Mouse (Mus musculus) limb, embryonic 10.5 days (tissue): ENCODE results near the gene Fibp. TPM values are rescaled to one million over a fixed set of nuclear protein-coding genes. Genes with fewer than 3 reads are reported as not detected.

Experiments
- DNase-seq: peaks from one replicate; pipeline ENCODE4 v3.0.0-alpha.2; 2017; ENCODE audit warnings: low spot score
- H3K27ac ChIP-seq: fragments of 300-500 bp; sonication (generic); 2 replicates; pipeline ENCODE4 v1.5.1; 2016; ENCODE audit warnings: mild to moderate bottlenecking
- H3K27me3 ChIP-seq: fragments of 300-500 bp; sonication (generic); 2 replicates; pipeline ENCODE4 v1.6.1; 2016; ENCODE audit warnings: low read depth, mild to moderate bottlenecking; ENCODE audit not compliant: poor library complexity, severe bottlenecking
- H3K36me3 ChIP-seq: fragments of 300-500 bp; sonication (generic); 2 replicates; pipeline ENCODE4 v1.6.1; 2016; ENCODE audit warnings: mild to moderate bottlenecking, moderate library complexity
- H3K4me1 ChIP-seq: fragments of 300-500 bp; sonication (generic); 2 replicates; pipeline ENCODE4 v1.6.1; 2016
- H3K4me3 ChIP-seq: fragments of 300-500 bp; sonication (generic); 2 replicates; pipeline ENCODE4 v1.5.1; 2016; ENCODE audit warnings: mild to moderate bottlenecking, moderate library complexity
- H3K9me3 ChIP-seq: fragments of 300-500 bp; sonication (generic); replicated peaks from 2 replicates; pipeline ENCODE4 v1.6.1; 2016; ENCODE audit warnings: mild to moderate bottlenecking
- WGBS: fragments of 180-500 bp; shearing (Covaris S2); methylation state at CpG from one replicate; pipeline ENCODE4 v1.1.7; 2016; 5-methylcytosine and 5-hydroxymethylcytosine counted together
- polyA plus RNA-seq: library from polyadenylated mRNA; unstranded; fragments of >200 nt; fragmentation: Nextera tagmentation; extraction: Ambion mirVana; gene quantifications from 2 replicates; pipeline ENCODE4 v1.2.1, GENCODE M21; 2016

The Fibp gene
- polyA plus RNA-seq, 1 experiment from 2014 or later = 132 TPM

DNA sequence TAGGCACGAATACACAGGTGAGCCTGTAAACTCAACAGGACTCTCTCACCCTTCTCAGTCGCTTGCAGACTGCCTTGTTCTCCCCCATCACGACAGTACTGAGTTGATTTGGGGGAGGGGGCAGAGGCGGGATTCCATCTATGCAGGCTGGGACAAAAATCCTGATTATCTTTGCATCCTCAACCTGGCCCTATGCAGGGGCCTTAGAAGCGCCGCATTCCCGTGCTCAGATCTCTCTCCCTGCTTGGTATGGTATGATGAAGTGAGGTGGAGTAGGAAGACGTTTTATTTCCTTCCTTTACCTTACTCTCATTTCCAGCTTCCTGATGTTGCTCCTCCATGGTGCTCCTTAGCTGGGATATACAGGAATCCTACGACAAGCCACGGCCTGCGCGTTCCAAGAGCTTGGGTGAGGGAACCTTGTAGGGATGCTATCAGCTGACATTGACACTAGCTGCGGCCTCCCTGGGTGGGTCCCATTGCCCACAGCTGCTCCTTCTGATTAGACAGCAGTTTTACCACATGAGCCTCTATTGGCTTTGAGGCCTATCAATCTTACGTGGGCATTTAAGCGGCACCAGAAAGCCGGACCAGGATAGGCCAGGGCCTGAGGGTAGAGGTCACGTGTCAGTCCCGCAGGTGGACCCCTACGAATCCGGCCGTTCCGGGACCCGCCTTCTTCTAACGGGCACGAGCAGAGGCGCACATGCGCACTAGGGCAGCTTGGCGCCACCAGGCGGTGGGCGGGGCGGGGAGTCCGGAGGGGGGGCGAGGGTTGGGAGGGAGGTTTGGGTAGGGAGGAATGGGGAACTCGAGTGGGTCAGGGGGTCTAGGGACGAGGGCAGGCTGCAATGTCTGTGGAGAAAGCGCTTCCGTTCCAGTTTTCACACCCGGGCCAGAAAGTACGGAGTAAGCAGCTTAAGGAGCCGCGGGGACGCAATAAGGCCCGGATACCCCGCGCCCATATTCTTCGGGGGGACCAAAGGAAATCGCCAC is 49.9 kb downstream of the Fibp start, which contains the start of gene Snx32:
Snx32 (minus strand) TSS at position 508 of the 996 bp plus-strand sequence.
- H3K4me3 ChIP-seq = peak within 1 kb of the TSS; percentile 54
- no peaks in the 10 kb centered on the region for H3K36me3 ChIP-seq
- no peaks in the 10 kb centered on the region for H3K27me3 ChIP-seq
- 2% methylated on average over 47 of the region's 47 CpGs for WGBS
- peak within 1 kb of the TSS; percentile 81 for H3K27ac ChIP-seq
- H3K4me1 ChIP-seq = peaks cover 22% of the 10 kb centered on the region
- H3K9me3 ChIP-seq = no peaks in the 10 kb centered on the region
- peak; percentile 93 for DNase-seq

DNA sequence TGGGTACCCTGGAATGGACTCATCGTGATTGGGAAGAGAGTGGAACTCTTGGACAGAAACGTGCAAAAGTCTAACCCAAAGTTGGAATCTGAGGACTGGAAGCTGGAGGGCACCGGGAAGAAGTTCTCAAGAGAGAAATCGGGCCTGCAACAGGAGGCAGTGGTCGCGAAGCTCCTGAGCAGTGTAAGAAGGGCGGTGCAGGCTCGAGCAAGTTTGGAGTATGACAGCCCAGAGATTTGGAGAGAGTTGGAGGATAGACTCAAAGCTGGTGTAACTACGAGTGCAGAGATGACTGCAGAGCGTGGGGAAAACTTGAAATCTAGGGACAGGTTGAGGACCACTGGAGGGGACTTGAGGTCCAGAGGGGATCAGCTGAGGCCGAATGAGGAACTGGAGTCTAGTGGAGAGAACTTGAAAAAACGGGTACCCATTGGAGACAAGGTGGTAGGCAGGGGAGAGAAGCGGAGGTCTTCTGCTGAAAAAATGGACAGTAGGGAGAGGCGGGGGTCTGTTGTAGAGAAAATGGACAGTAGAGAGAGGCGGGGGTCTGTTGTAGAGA is 50.7 kb downstream of the Fibp start:
- peaks cover 22% of the 10 kb centered on the region for H3K4me1 ChIP-seq
- no peaks in the 10 kb centered on the region for H3K9me3 ChIP-seq
- peak overlapping the region; percentile 81 for H3K27ac ChIP-seq
- H3K27me3 ChIP-seq = no peaks in the 10 kb centered on the region
- WGBS = 47% methylated on average over 15 of the region's 15 CpGs
- H3K4me3 ChIP-seq = peak overlapping the region; percentile 54
- H3K36me3 ChIP-seq = no peaks in the 10 kb centered on the region
- no peak for DNase-seq

GRCm38 (mm10) chr19:5512091-5513004 is 51.9 kb downstream of the Fibp start:
- H3K27me3 ChIP-seq = no peaks in the 10 kb centered on the region
- 86% methylated on average over 12 of the region's 12 CpGs for WGBS
- no peak for DNase-seq
- peaks cover 21% of the 10 kb centered on the region for H3K4me1 ChIP-seq
- H3K27ac ChIP-seq = no peak overlapping the region
- H3K36me3 ChIP-seq = no peaks in the 10 kb centered on the region
- no peaks in the 10 kb centered on the region for H3K9me3 ChIP-seq
- H3K4me3 ChIP-seq = no peak overlapping the region

DNA sequence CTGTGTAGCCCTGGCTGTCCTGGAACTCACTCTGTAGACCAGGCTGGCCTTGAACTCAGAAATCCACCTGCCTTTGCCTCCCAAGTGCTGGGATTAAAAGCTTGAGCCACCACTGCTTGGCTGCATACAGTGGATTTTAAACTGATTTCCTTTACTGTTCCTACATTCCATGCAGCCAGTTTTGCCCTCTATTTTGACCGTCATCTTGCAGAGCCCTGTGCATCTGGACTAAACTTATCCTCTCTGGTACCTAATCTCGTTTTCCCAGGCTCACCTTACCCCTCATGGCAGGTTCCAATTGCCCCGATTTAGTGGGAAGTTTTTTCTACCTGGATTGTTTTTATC is 52.6 kb downstream of the Fibp start:
- WGBS = 83% methylated on average over 3 of the region's 3 CpGs
- Histone ChIP-seq H3K4me1 (peaks cover 21% of the 10 kb centered on the region), H3K27ac (no peak overlapping the region), H3K36me3 (no peaks in the 10 kb centered on the region), H3K4me3 (no peak overlapping the region), H3K9me3 (no peaks in the 10 kb centered on the region), H3K27me3 (no peaks in the 10 kb centered on the region)
- no peak for DNase-seq

Other genes starting within 250 kb of the Fibp start
- gene Pacs1, start 187.5 kb upstream of the Fibp start, polyA plus RNA-seq = 25.7 and 31.1 TPM in 2 replicates
- gene Sf3b2, start 165.2 kb upstream of the Fibp start, polyA plus RNA-seq = 419 and 440 TPM in 2 replicates
- gene Gal3st3, start 162.3 kb upstream of the Fibp start, polyA plus RNA-seq = 5.0 and 8.4 TPM in 2 replicates
- gene Catsper1, start 124.9 kb upstream of the Fibp start, polyA plus RNA-seq = not detected in 2 replicates
- gene Cst6, start 111.0 kb upstream of the Fibp start, polyA plus RNA-seq = 0.26 and 1.1 TPM in 2 replicates
- gene Eif1ad, start 93.9 kb upstream of the Fibp start, polyA plus RNA-seq = 99.4 and 109 TPM in 2 replicates
- gene Banf1, start 93.4 kb upstream of the Fibp start, polyA plus RNA-seq = 607 and 678 TPM in 2 replicates
- gene Sart1, start 71.9 kb upstream of the Fibp start, polyA plus RNA-seq = 103 and 111 TPM in 2 replicates
- not detected in 2 replicates for gene Tsga10ip, start 58.1 kb upstream of the Fibp start, polyA plus RNA-seq
- 224 and 246 TPM in 2 replicates for gene Drap1, start 35.6 kb upstream of the Fibp start, polyA plus RNA-seq
- gene AI837181, start 35.5 kb upstream of the Fibp start, polyA plus RNA-seq = 59.7 and 68.8 TPM in 2 replicates
- gene Fosl1, start 13.1 kb upstream of the Fibp start, polyA plus RNA-seq = not detected in 2 replicates
- 8.9 and 9.7 TPM in 2 replicates for gene Ccdc85b, start 2.7 kb upstream of the Fibp start, polyA plus RNA-seq
- gene Ctsw, start 7.9 kb downstream of the Fibp start, polyA plus RNA-seq = 1.6 and 1.9 TPM in 2 replicates
- gene Efemp2, start 13.3 kb downstream of the Fibp start, polyA plus RNA-seq = 85.6 and 99.7 TPM in 2 replicates
- gene Mus81, start 27.8 kb downstream of the Fibp start, polyA plus RNA-seq = 38.2 and 40.4 TPM in 2 replicates
- gene Cfl1, start 29.8 kb downstream of the Fibp start, polyA plus RNA-seq = 3,106 and 3,128 TPM in 2 replicates
- not detected in 2 replicates for gene 1700020D05Rik, start 43.2 kb downstream of the Fibp start, polyA plus RNA-seq
- 4.1 and 7.0 TPM in 2 replicates for gene Snx32, start 49.9 kb downstream of the Fibp start, polyA plus RNA-seq
- gene Ovol1, start 100.0 kb downstream of the Fibp start, polyA plus RNA-seq = 0.74 and 0.86 TPM in 2 replicates
- 1.2 and 1.4 TPM in 2 replicates for gene Ap5b1, start 107.4 kb downstream of the Fibp start, polyA plus RNA-seq
- gene Rnaseh2c, start 141.3 kb downstream of the Fibp start, polyA plus RNA-seq = 197 and 205 TPM in 2 replicates
- gene Kat5, start 149.6 kb downstream of the Fibp start, polyA plus RNA-seq = 51.5 and 59.3 TPM in 2 replicates
- 31.5 and 39.6 TPM in 2 replicates for gene Rela, start 176.9 kb downstream of the Fibp start, polyA plus RNA-seq
- 35.9 and 38.6 TPM in 2 replicates for gene Sipa1, start 203.1 kb downstream of the Fibp start, polyA plus RNA-seq
- gene Map3k11, start 228.1 kb downstream of the Fibp start, polyA plus RNA-seq = 35.3 and 42.2 TPM in 2 replicates
- gene Pcnx3, start 228.3 kb downstream of the Fibp start, polyA plus RNA-seq = 31.6 and 34.3 TPM in 2 replicates
- not detected in 2 replicates for gene Kcnk7, start 243.8 kb downstream of the Fibp start, polyA plus RNA-seq